Mouse (Mus musculus) frontal cortex, adult (tissue): ENCODE measurements at regions not wholly inside any gene's neighbourhood (a gene's known extent, or its start where the extent isn't known, plus 50 kb on each side); places are given as distances from the start of the nearest gene placed in this dataset.

Experiments used
- ATAC-seq: cut with Nextera tagmentation; 2 replicates; pipeline ENCODE4 v1.9.2; 2017; ENCODE audit warnings: mild to moderate bottlenecking, moderate library complexity, mixed read lengths; ENCODE audit not compliant: low TSS enrichment

DNA sequence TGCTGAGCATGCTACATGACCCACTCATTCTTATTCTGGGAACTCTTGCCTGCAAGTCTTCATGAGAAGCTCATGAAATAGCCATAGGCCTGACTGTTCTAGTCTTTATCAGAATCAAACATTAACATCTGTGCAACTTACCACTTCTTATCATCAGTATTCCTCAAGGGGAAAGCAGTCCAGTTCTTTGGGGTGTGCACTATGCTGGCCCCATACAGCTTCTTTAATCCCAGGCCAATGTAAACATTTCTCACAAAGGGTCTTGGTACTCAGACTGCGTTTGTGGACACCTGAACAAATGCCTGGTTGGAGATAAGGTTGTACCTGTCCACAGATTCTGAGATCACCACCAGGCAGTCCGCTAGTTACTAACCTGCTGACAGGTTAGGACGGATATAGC lies 51.3 kb downstream of the 3110018I06Rik start:
- ATAC-seq: no peak

DNA sequence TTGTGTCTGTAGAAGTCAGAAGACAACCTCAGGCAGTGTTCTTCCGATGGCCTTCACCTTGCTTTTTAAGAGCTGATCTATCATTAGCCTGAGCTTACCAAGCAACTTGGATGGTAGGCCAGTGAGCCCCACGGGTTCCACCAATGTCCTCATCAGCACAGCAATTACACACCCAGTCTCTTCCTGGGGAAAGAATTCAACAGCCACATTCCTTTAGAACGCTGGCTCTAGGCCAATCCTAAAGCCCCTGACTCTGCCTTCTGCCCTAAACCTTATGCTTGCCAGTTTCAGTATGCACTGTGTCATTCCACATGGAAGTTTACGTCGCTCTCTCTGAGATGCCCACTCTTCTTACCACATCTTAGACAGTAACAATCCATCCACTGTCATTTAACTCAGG lies 52.8 kb downstream of the 3110018I06Rik start:
- no peak for ATAC-seq

DNA sequence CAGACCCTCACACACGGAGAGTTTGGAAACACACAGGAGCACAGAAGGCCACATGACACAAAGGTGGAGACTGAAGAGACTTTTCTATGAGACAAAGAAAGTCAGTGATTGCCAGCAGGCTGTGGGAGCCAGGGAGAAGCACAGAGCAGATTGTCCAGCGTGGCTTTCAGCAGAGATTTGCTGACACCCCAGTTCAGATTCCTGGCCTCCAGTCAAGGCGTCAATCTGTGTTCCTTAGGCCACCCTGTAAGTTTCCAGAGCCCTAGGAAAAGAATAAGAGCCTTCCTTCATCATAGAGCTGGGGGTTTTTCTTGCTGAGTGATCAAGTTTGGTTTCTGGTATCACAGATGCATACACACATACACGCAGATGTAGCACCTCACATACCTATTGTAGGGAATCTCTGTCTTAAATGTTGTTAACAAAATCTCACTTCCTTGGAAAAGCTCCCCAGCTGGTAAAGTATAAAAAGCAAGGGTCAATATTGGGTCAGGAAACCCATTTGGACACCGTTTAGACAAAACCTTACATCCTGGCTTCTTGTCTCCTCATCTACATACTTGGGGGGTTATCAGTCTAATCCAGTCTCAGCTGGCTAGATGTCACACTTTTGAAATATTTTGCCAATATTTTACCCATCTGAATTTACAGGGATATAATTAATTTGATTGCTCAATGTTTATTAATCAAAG lies 58.9 kb downstream of the 3110018I06Rik start:
- ATAC-seq: no peak

DNA sequence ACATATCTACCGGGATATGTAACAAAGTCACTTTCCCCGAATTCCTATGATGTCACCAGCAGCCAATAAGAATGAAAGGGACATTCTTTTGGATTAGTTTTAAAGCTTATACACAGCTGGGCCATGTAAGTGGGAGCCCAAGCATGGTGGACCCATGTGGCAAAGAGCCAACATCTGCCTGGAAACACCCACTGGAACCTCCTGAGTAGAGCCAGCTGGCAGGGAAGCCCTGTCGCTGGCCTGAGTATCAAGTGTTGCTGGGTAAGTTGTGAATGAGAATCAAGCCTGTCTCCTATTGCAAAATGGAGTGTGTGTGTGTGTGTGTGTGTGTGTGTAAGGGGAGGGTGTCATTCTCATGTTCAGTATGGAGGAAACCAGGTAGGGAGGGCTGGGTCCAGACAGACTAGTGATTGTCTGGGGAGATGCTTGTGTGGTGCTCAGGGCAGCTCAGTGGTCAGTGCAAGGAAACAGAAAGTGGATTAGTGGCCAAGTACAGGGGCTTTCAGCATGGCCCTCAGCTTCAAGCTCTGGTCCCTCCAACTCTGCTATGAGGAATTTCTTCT lies 59.5 kb downstream of the 3110018I06Rik start:
- ATAC-seq: no peak

DNA sequence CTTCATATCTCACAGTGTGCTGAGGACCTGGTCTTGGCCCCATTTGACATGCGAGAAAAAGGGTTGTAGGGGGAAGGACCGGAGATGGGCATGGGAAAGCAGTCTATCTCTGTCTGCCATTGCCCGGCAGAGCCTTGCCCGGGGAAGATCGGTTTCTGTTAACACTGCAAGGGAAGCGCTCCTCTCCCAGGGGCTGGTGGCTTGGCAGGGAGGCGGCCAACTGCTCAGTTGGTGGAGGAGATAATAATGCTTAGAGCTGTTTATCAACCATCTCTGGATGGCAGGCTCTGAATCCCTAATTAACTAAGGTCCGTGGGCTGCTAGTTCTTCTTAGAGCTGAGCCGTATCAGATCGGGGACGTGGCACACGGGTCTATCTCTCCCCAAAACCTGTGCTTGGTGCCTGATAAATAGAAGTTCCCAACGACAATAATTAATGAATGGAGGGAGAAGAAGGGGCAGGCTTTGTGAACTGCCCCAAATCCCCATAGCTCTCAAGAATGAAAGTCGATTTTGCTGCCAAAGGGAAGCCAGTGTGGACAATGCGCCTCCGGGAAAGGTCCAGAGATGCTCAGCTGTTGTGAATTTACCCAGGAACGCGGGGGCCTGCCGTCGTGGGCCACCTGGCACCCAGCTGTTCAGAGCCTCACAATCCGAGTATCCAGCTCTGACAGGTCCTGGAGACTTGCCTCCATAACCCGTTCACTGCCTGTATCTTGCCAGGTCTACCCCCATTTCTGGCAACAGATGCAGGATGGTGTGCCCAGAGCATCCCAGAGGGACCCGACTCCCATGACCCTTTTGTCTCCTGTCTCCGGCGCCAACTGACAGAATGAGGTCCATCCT lies 61.2 kb downstream of the 3110018I06Rik start:
- ATAC-seq: no peak

DNA sequence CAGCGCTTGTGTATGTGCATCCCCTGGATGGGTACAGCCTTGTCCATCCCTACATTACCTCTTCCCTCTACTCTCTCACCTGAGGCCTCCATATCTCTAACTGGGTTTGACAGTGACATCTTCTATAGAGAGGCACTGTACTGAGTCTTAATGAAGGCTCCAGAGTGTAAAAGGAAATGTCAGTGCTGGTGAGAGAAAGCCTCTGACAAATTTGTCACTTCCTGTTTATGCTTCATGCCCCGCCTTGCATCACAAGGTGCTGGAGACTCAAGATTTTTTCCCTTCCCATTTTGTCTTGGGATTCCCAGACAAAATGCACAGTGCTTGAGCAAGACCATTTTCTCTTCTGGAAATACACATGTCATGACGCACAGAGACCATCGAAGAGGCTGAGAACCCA lies 70.8 kb downstream of the 3110018I06Rik start:
- no peak for ATAC-seq

- no peak for ATAC-seq
These were observed 71.7 kb downstream of the 3110018I06Rik start for GRCm38 (mm10) chr12:107560100-107560499.

DNA sequence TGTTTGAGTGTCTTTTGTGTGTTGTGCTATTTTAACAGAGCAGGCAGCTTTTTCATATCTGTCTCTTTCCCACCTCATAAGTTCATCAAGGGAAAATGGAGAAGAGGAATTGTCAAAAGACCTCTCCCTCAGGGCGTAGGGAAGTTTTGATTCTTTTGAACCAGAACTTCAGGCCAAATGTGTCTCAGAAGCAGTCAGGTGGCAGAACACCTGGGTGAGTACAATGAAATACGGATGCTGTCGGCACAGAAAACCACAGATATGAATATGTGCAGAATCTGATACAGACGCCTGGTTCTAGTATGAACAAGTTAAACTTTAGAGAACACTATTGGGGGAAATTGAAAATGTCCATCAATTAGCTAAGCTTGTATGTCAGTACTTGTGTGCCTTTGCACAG lies 84.2 kb downstream of the 3110018I06Rik start:
- ATAC-seq: no peak

DNA sequence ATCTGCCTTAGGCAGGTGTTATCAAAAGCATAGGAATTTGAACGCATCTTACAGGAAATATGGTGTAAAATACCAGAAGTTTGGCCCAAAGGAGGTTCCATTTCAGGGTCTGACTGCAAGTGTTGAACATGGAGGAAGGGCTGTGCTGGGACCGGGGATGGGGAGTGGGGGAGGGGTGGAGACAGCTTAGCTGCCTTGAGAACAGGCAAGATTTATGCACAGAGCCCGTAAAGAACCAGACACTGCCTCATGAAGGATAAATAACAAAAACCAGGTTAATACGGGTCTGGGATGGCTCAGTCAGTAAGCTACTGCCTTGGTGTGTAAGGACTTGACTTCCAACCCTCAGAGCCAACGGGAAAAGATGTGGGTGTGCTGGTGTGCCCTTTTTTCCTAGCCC lies 91.1 kb downstream of the 3110018I06Rik start:
- no peak for ATAC-seq

- no peak for ATAC-seq
These were observed 94.8 kb downstream of the 3110018I06Rik start for GRCm38 (mm10) chr12:107583151-107583720.

- no peak for ATAC-seq
These were observed 97.3 kb downstream of the 3110018I06Rik start for GRCm38 (mm10) chr12:107585696-107586225.

GRCm38 (mm10) chr12:107596236-107596635 lies 107.8 kb downstream of the 3110018I06Rik start:
- no peak for ATAC-seq

DNA sequence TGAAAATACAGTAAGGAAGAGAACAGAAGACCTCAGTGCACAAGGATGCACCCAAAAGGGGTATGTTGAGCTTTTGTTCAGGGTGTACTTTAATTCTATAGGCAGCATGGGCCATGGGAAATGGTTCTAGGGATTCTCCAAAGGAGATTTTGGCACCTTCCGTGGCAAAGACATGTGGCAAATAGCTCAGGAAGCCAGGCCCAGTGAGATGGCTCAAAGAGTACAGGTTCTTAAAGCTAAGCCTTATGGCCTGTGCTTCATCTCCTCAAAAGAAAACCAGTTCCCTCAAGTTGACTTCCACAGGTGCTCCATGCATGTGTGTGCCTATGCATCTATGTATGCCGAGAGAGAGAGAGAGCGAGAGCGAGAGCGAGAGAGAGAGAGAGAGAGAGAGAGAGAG lies 112.1 kb downstream of the 3110018I06Rik start:
- no peak for ATAC-seq

DNA sequence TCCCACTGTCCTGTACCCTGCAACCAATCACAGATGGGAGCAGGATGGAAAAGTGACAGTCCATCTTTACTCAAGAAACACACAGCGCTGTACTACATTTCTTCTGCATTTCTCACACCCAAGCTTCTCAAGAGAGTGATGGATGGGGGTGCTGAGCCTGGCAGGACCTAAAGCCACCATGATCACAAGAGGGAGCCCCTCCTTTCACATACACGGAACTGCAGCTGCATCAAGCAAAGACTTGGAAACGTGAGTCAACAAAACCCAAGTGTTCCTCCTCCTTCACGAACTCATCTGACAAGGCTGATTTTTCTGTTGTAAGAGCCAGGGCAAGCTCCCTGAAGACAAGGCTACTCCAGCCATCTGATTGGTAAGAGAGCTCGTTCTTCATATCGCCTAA lies 120.5 kb downstream of the 3110018I06Rik start:
- ATAC-seq: no peak

- ATAC-seq: no peak
These were observed 121.6 kb downstream of the 3110018I06Rik start for GRCm38 (mm10) chr12:107609986-107610385.

GRCm38 (mm10) chr12:107617212-107617994 lies 129.0 kb downstream of the 3110018I06Rik start:
- ATAC-seq: no peak

- ATAC-seq: no peak
These were observed 136.0 kb downstream of the 3110018I06Rik start for GRCm38 (mm10) chr12:107624446-107624845.

DNA sequence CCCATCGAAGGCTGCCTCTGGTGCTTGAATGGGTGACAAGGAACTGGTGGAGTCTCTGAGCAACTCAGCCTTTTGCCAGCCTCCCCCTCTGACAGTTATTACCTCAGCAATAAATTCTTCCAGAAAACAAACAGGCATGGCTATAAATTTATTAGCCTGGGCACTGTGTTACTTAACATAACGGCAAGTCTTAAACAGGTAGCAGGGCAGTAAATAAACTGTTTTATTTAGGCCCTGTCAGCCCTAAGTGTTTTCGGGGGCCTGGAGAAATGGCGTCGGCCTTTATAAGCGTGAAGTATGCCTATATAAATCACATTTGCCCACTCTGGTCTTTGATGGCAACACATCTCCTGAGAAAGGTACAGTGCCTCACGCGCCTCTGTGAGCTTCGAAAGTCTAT lies 159.6 kb downstream of the 3110018I06Rik start:
- no peak for ATAC-seq

- ATAC-seq: no peak
These were observed 163.8 kb downstream of the 3110018I06Rik start for GRCm38 (mm10) chr12:107652126-107652728.

GRCm38 (mm10) chr12:107653131-107653530 lies 164.7 kb downstream of the 3110018I06Rik start:
- no peak for ATAC-seq

GRCm38 (mm10) chr12:107656846-107657245 lies 168.4 kb downstream of the 3110018I06Rik start:
- no peak for ATAC-seq
